Mouse (Mus musculus): ENCODE data around the gene Ppp4r2. TPM values are rescaled to one million over a fixed set of nuclear protein-coding genes. Genes with fewer than 3 reads are reported as not detected.

Ppp4r2 gene
- polyA plus RNA-seq, 1 experiment from 2014 or later: 13.3 TPM

DNA sequence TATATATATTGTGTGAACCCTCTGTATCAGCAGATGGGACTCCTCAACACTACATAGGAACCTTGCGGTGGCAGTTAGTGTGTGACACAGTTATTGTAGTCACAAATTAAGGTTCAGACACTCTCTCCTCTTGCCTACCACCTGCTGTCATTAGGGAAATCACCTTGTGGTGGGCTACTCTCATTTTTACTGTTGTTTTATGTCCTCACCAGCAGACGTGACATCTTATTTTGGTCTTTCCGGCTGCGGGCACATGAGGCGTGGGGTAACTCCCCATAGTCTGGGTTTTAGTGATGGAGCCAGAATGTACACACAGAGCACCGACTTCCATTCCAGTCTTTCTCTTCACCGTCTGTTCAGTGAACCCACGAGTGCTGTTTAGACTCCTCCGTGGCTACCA, 26.2 kb upstream of the Ppp4r2 start:
- Histone ChIP-seq H3K27me3 (replicated peaks) (no peaks in the 10 kb centered on the region), H3K4me1 (no peaks in the 10 kb centered on the region), H3K9me3 (replicated peaks) (no peaks in the 10 kb centered on the region), H3K27ac (replicated peaks) (no peak overlapping the region), H3K4me3 (replicated peaks) (no peak overlapping the region), H3K36me3 (no peaks in the 10 kb centered on the region), H3K9ac (replicated peaks) (no peak overlapping the region), H3K4me2 (no peak overlapping the region)
- 90% methylated on average over 9 of the region's 9 CpGs for WGBS
- ATAC-seq (ENCODE audit: low FRiP score): no peak

GRCm38 (mm10) chr6:100807746-100808145, 25.7 kb upstream of the Ppp4r2 start:
- H3K4me3 ChIP-seq (replicated peaks): no peak overlapping the region
- H3K9me3 ChIP-seq (replicated peaks): no peaks in the 10 kb centered on the region
- H3K36me3 ChIP-seq: no peaks in the 10 kb centered on the region
- H3K4me1 ChIP-seq: no peaks in the 10 kb centered on the region
- no peak overlapping the region for H3K4me2 ChIP-seq
- H3K9ac ChIP-seq (replicated peaks): no peak overlapping the region
- no peak for ATAC-seq (ENCODE audit: low FRiP score)
- 51% methylated on average over 1 of the region's 1 CpGs for WGBS
- no peaks in the 10 kb centered on the region for H3K27me3 ChIP-seq (replicated peaks)
- H3K27ac ChIP-seq (replicated peaks): no peak overlapping the region

DNA sequence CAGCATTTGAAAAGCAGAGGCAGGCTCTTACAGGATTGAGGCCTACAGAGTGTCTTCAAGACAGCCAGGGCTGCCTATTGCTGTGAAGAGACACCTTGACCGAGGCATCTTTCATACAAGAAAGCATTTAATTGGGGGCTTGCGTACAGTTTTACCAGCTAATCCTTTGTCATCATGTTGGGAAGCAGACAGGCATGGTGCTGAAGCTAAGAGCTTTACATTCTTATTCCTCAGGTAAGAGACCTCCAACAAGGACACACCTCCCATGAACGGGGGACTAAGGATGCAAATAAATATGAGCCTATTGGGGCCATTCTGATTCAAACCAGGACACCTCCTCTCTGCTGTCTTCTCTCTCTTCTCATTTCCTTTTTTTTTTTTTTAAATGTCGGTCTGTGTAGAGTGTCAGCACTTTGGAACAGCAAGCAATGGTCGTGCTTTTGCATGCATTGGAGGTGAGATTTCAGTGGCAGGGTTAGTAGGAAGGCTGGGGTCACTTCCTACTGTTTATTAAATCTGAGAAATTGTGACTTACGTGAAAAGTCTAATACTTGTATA, 25.1 kb upstream of the Ppp4r2 start:
- no peaks in the 10 kb centered on the region for H3K36me3 ChIP-seq
- H3K9me3 ChIP-seq (replicated peaks): no peaks in the 10 kb centered on the region
- no peak overlapping the region for H3K4me2 ChIP-seq
- H3K27me3 ChIP-seq (replicated peaks): no peaks in the 10 kb centered on the region
- WGBS: 92% methylated on average over 6 of the region's 6 CpGs
- no peak overlapping the region for H3K9ac ChIP-seq (replicated peaks)
- no peak overlapping the region for H3K27ac ChIP-seq (replicated peaks)
- ATAC-seq (ENCODE audit: low FRiP score): no peak
- no peaks in the 10 kb centered on the region for H3K4me1 ChIP-seq
- H3K4me3 ChIP-seq (replicated peaks): no peak overlapping the region

DNA sequence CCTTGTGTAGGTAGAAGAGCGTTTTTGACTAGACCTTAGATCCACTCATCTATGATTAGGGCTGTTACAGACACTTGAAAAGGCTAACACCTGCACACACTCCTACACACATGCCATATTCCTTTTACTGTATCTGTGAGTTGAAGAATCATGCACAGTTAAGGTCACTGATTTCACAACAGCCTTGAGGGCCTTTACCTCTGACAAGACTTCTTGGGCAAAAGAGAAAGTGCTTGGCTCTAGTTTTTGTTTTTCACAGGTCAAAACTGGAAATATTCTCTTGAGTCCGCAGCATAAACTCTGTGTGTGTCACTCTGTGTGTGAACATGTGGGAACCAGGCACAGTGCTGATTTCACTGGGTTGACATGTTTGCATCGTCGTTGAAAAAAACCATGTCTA, 23.3 kb upstream of the Ppp4r2 start:
- Histone ChIP-seq H3K4me3 (replicated peaks) (no peak overlapping the region), H3K4me1 (no peaks in the 10 kb centered on the region), H3K27ac (replicated peaks) (no peak overlapping the region), H3K36me3 (no peaks in the 10 kb centered on the region), H3K9ac (replicated peaks) (no peak overlapping the region), H3K27me3 (replicated peaks) (no peaks in the 10 kb centered on the region), H3K9me3 (replicated peaks) (no peaks in the 10 kb centered on the region), H3K4me2 (no peak overlapping the region)
- 93% methylated on average over 4 of the region's 4 CpGs for WGBS
- no peak for ATAC-seq (ENCODE audit: low FRiP score)

DNA sequence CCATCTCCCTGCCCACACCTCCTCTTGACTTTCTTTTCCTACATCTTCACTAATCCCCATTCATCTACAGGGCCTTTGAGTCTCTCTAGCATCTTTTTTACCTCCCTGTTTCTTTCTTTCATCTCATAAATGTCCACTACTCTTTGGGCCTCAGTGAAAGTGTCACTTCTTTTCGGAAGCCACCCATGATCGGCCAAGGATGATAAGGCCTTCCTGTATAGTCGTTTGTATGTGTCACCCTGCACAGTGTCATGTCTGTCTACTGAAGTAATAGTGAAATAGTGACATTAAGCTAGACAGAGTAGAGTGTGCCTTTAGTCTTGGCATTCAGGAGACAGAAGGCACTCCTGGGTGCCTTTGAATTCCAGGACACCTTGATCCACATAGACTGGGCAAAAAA, 21.7 kb upstream of the Ppp4r2 start:
- H3K27me3 ChIP-seq (replicated peaks): no peaks in the 10 kb centered on the region
- no peaks in the 10 kb centered on the region for H3K9me3 ChIP-seq (replicated peaks)
- WGBS: 88% methylated on average over 3 of the region's 3 CpGs
- no peak overlapping the region for H3K9ac ChIP-seq (replicated peaks)
- H3K4me1 ChIP-seq: no peaks in the 10 kb centered on the region
- no peak for ATAC-seq (ENCODE audit: low FRiP score)
- no peaks in the 10 kb centered on the region for H3K36me3 ChIP-seq
- no peak overlapping the region for H3K27ac ChIP-seq (replicated peaks)
- no peak overlapping the region for H3K4me2 ChIP-seq
- no peak overlapping the region for H3K4me3 ChIP-seq (replicated peaks)

DNA sequence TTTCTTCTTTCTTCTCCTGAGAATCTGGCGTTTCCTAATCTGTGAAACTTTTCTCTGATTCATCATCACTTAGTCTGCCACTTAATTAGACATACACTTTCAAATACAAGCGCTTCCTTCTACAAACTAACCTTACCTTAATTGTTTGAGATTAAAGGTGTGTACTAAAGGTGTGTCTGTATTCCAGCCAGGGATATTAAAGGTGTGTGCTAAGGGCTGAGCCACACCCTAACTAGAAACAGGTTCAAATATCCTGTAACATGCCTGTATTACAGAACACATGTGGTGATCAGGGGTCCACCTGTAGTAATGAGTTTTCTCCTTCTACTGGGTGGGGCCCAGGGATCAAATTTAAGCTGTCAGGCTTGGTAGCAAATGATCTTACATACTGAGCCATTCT, 12.1 kb upstream of the Ppp4r2 start:
- H3K9me3 ChIP-seq (replicated peaks): no peaks in the 10 kb centered on the region
- H3K36me3 ChIP-seq: no peaks in the 10 kb centered on the region
- no peaks in the 10 kb centered on the region for H3K4me1 ChIP-seq
- no peak overlapping the region for H3K9ac ChIP-seq (replicated peaks)
- no peak overlapping the region for H3K4me2 ChIP-seq
- no peak for ATAC-seq (ENCODE audit: low FRiP score)
- no peak overlapping the region for H3K4me3 ChIP-seq (replicated peaks)
- no peak overlapping the region for H3K27ac ChIP-seq (replicated peaks)
- 90% methylated on average over 2 of the region's 2 CpGs for WGBS
- no peaks in the 10 kb centered on the region for H3K27me3 ChIP-seq (replicated peaks)

DNA sequence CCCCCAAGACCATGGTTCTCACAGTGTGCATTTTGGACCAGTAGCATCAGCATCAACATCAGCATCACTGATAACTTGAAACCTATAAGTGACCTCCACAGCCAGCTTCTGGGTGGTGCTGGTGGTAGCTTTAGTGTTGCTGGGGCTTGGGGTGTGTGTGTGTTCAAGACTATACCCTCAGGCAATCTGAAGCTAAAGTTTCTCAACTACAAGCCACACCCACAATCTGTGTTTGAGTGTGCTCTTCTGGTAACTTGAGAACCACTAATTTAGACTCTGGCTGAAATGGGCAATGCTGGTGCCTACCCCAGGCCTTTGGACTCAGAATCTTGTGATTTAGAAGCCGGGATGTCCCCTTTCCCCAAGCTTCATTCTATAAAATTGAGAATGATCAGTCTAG, 10.1 kb upstream of the Ppp4r2 start:
- no peaks in the 10 kb centered on the region for H3K36me3 ChIP-seq
- 84% methylated on average over 1 of the region's 1 CpGs for WGBS
- H3K27ac ChIP-seq (replicated peaks): no peak overlapping the region
- no peak overlapping the region for H3K9ac ChIP-seq (replicated peaks)
- ATAC-seq (ENCODE audit: low FRiP score): no peak
- H3K4me2 ChIP-seq: no peak overlapping the region
- H3K9me3 ChIP-seq (replicated peaks): no peaks in the 10 kb centered on the region
- no peaks in the 10 kb centered on the region for H3K27me3 ChIP-seq (replicated peaks)
- no peak overlapping the region for H3K4me3 ChIP-seq (replicated peaks)
- H3K4me1 ChIP-seq: no peaks in the 10 kb centered on the region

DNA sequence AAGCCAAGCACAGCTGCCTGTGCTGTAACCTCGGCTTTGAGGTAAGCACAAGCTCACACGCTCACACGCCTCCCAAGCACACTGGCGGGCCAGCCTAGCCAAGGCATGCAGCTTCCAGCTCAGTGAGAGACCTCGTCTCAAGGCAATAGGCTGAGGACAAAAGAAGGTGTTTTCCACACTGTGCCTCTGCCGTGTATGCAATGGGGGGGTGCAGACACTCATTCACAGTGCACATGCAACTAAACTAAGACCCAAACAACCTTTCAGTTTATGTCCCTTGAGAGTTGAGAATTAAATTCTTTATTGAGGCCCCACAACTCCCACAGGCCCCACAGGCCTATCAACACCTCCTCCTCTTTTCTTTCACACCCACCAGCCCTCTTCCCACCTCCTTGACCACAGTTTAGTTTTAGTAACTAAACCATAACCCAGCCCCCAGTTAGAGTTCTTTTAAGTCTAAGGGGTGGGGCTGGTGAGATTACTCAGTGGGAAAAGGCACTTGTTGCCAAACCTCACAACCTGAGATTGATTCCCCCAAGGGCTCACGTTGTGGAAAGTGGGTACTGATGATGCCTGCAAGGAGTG, 8.9 kb upstream of the Ppp4r2 start:
- H3K9me3 ChIP-seq (replicated peaks): no peaks in the 10 kb centered on the region
- no peak overlapping the region for H3K4me2 ChIP-seq
- no peaks in the 10 kb centered on the region for H3K27me3 ChIP-seq (replicated peaks)
- H3K27ac ChIP-seq (replicated peaks): no peak overlapping the region
- 67% methylated on average over 7 of the region's 7 CpGs for WGBS
- no peaks in the 10 kb centered on the region for H3K4me1 ChIP-seq
- ATAC-seq (ENCODE audit: low FRiP score): no peak
- H3K4me3 ChIP-seq (replicated peaks): no peak overlapping the region
- no peaks in the 10 kb centered on the region for H3K36me3 ChIP-seq
- H3K9ac ChIP-seq (replicated peaks): no peak overlapping the region

DNA sequence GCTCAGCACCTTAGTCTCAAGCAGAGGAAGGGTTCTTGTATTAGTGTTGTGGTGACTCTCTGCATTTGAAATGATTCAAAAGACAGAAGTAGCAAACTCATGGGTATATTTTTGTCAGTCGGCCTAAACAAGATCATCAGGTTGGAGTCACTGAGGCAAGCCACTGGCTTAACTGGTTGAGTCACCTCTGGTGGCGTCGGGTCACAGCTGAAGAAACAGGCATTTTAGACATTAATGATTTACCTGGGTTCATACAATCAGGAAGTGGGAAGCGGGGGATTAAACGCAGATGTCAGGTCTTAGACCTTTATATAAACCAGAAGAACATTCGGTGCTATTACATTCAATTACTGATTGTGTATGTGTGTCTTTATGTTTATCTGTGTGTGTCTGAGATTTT, 7.4 kb upstream of the Ppp4r2 start:
- H3K9ac ChIP-seq (replicated peaks): no peak overlapping the region
- no peaks in the 10 kb centered on the region for H3K27me3 ChIP-seq (replicated peaks)
- no peak overlapping the region for H3K4me3 ChIP-seq (replicated peaks)
- WGBS: 86% methylated on average over 6 of the region's 6 CpGs
- ATAC-seq (ENCODE audit: low FRiP score): no peak
- no peak overlapping the region for H3K4me2 ChIP-seq
- no peaks in the 10 kb centered on the region for H3K36me3 ChIP-seq
- no peaks in the 10 kb centered on the region for H3K9me3 ChIP-seq (replicated peaks)
- no peaks in the 10 kb centered on the region for H3K4me1 ChIP-seq
- H3K27ac ChIP-seq (replicated peaks): no peak overlapping the region

DNA sequence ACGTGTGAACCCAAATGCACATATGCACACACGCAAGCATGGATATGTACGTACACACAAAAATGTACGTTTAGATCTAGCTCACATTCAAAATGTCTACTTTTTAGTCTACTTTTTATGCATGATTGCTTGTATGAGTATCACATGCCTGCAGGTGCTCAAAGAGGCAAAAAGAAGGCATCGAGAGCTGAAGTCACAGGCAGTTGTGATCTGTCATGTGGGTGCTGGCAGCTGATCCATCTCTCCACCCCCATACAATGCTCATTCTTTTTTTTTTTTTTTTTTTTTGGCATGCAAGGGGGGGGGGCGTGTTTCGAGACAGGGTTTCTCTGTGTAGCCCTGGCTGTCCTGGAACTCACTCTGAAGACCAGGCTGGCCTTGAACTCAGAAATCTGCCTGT, 4.9 kb upstream of the Ppp4r2 start:
- Histone ChIP-seq H3K27me3 (replicated peaks) (no peaks in the 10 kb centered on the region), H3K9me3 (replicated peaks) (no peaks in the 10 kb centered on the region), H3K4me1 (0 out of 2 replicates have a peak, but pooled peaks cover 2% of the 10 kb centered on the region), H3K9ac (replicated peaks) (no peak overlapping the region), H3K27ac (replicated peaks) (no peak overlapping the region), H3K4me3 (replicated peaks) (no peak overlapping the region), H3K36me3 (no peaks in the 10 kb centered on the region), H3K4me2 (no peak overlapping the region)
- ATAC-seq (ENCODE audit: low FRiP score): no peak
- 94% methylated on average over 7 of the region's 7 CpGs for WGBS

DNA sequence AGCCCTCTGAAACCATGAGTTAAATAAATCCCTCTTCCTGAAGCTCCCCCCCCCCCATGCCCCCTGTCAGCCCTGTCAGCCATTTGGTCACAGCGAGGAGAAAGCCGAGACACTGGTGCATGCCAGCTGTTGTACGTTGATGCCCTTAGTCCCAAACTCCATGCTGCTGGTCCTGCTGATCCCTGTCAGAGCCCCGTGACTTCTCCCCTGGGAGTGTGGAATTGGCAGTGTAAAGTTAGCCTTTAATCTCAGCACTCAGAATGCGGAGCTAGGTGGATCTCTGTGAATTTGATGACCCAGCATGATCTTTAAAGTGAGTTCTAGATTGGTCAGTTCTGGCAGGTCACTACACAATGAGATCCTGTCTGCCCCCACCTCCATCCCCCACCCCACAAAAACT, 3.7 kb upstream of the Ppp4r2 start:
- 82% methylated on average over 5 of the region's 5 CpGs for WGBS
- Histone ChIP-seq H3K27ac (replicated peaks) (no peak overlapping the region), H3K4me2 (no peak overlapping the region), H3K36me3 (no peaks in the 10 kb centered on the region), H3K27me3 (replicated peaks) (no peaks in the 10 kb centered on the region), H3K9me3 (replicated peaks) (no peaks in the 10 kb centered on the region), H3K9ac (replicated peaks) (no peak overlapping the region), H3K4me3 (replicated peaks) (no peak overlapping the region), H3K4me1 (peaks cover 5% of the 10 kb centered on the region)
- no peak for ATAC-seq (ENCODE audit: low FRiP score)

DNA sequence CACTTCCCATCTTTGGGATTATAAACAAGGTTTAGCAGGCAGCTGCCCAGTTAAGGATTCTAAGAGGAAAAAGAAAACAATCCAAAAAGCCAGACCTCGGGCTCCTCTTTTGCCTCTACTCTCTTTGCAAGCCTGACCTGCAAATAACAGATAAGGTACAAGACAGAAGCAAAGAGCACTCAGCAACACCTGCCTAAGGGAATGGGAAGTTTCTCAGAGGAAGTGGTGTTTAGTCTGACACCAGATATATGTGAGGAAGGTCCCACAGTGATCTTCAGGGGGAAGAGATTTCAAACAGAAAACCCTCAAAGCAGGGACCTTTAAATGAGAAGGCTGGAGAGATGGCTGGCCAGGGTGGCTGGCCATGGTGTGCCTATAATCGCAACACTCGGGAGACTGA, 2.2 kb upstream of the Ppp4r2 start:
- Histone ChIP-seq H3K36me3 (peaks cover 9% of the 10 kb centered on the region), H3K27ac (replicated peaks) (no peak overlapping the region), H3K9me3 (replicated peaks) (no peaks in the 10 kb centered on the region), H3K4me3 (replicated peaks) (no peak overlapping the region), H3K4me1 (peaks cover 16% of the 10 kb centered on the region), H3K9ac (replicated peaks) (no peak overlapping the region), H3K27me3 (replicated peaks) (no peaks in the 10 kb centered on the region), H3K4me2 (no peak overlapping the region)
- 92% methylated on average over 3 of the region's 3 CpGs for WGBS
- no peak for ATAC-seq (ENCODE audit: low FRiP score)

DNA sequence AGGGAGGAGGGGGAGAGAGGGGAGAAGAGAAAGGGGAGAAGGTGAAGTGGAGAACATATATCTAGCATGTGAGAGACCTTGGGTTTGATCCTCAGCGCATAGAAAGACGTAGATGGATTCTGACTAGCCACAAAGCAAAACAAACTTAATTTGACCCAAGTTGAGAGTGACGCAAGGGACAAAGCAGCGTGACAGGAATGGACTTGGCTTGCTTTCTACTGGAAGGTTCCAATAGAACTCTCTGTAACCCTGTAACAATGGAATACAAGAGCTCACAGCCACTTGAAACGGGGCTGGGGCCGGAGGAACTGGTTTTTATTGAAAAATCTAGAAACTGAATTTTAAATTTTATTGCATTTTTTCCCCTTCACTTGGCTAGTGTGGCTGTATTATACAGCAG, 1.7 kb upstream of the Ppp4r2 start:
- 93% methylated on average over 6 of the region's 6 CpGs for WGBS
- H3K9ac ChIP-seq (replicated peaks): no peak overlapping the region
- H3K27ac ChIP-seq (replicated peaks): no peak overlapping the region
- ATAC-seq (ENCODE audit: low FRiP score): no peak
- peaks cover 14% of the 10 kb centered on the region for H3K36me3 ChIP-seq
- no peak overlapping the region for H3K4me2 ChIP-seq
- no peak overlapping the region for H3K4me3 ChIP-seq (replicated peaks)
- no peaks in the 10 kb centered on the region for H3K9me3 ChIP-seq (replicated peaks)
- no peaks in the 10 kb centered on the region for H3K27me3 ChIP-seq (replicated peaks)
- H3K4me1 ChIP-seq: peaks cover 19% of the 10 kb centered on the region
